Mouse (Mus musculus) MEL (cell line): ENCODE data around the gene Necab3.

Experiments used
- CTCF ChIP-seq, 3 experiments: IDR thresholded peaks in 2 of 3; conservative IDR thresholded peaks in 1 of 3; 2 replicates each; pipeline ENCODE4 v1.5.1; 2011 to 2012; ENCODE audit warnings: low read length in 3 of 3, low read depth in 2 of 3, mild to moderate bottlenecking in 2 of 3, improper control_type of control experiment in 1 of 3, inconsistent platforms in 1 of 3, mixed read lengths in 1 of 3, moderate library complexity in 1 of 3; ENCODE audit not compliant: control insufficient read depth in 1 of 3, insufficient read depth in 1 of 3, poor library complexity in 1 of 3, severe bottlenecking in 1 of 3
- ELF1 ChIP-seq: IDR thresholded peaks from 2 replicates; pipeline ENCODE4 v1.6.1; 2014; ENCODE audit warnings: low read depth, mild to moderate bottlenecking, inconsistent platforms, low read length, improper control_type of control experiment, moderate library complexity
- EP300 ChIP-seq, 2 experiments: IDR thresholded peaks; 2 replicates each; pipeline ENCODE4 v1.6.1; 2011; ENCODE audit warnings: improper control_type of control experiment in 2 of 2, low read length in 2 of 2, low read depth in 1 of 2, mild to moderate bottlenecking in 1 of 2
- HCFC1 ChIP-seq: IDR thresholded peaks from 2 replicates; pipeline ENCODE4 v1.6.1; 2012; ENCODE audit warnings: low read depth, mild to moderate bottlenecking, inconsistent platforms, low read length, improper control_type of control experiment, moderate library complexity
- MEF2A ChIP-seq: IDR thresholded peaks from 2 replicates; pipeline ENCODE4 v1.6.1; 2014; ENCODE audit warnings: low read depth, mild to moderate bottlenecking, inconsistent platforms, low read length, improper control_type of control experiment; ENCODE audit not compliant: poor library complexity, insufficient replicate concordance, severe bottlenecking; ENCODE audit errors: extremely low read depth
- MXI1 ChIP-seq: IDR thresholded peaks from 2 replicates; pipeline ENCODE4 v1.6.1; 2011; ENCODE audit warnings: mild to moderate bottlenecking, low read depth, low read length, improper control_type of control experiment
- MYB ChIP-seq: IDR thresholded peaks from 2 replicates; pipeline ENCODE4 v1.6.1; 2011; ENCODE audit warnings: mild to moderate bottlenecking, low read depth, low read length, improper control_type of control experiment
- NELFE ChIP-seq: IDR thresholded peaks from 2 replicates; pipeline ENCODE4 v1.6.1; 2011; ENCODE audit warnings: low read depth, low read length, improper control_type of control experiment
- POLR2A ChIP-seq, 2 experiments: IDR thresholded peaks; 2 replicates each; pipeline ENCODE4 v1.6.1; 2011 to 2012; ENCODE audit warnings: low read length in 2 of 2, mild to moderate bottlenecking in 2 of 2, control low read depth in 1 of 2, improper control_type of control experiment in 1 of 2, low read depth in 1 of 2, moderate library complexity in 1 of 2; ENCODE audit not compliant: control insufficient read depth in 1 of 2, insufficient read depth in 1 of 2, poor library complexity in 1 of 2
- POLR2AphosphoS2 ChIP-seq: IDR thresholded peaks from 2 replicates; pipeline ENCODE4 v1.6.1; 2011; ENCODE audit warnings: low read length, improper control_type of control experiment

DNA sequence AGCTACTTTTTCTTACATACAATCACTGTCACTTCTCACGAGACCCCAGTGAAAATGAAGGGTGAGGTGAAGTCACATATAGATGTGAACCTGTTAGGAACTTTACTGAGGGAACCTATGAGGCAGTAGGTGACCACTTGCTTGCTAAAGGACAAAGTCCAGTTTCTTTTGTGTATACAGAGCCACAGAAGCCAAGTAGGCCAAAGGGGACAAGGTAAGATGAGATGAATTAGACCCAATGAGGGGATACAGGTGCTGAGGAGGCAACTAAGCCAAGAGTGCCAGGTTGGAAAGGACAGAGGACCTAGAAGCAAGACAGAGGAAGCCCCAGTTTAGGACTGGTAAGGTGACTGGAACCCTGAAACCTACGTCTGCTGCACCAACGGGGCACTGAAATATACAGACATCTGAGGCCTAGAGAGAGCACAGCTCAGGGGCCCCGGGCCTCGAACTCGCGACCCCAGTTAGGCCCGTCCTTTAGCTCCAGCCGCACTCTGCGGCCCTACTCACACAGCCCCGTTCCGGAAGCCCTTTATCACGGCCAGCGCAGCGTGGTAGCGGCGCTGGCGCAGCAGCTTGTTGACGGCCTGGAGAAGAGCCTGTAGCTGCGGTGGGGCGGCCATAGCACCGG is 44.4 kb upstream of the Necab3 start:
- TF ChIP-seq ELF1: peak; percentile 42; the same call in 1 of the 2 replicates
- TF ChIP-seq MEF2A: no peak
- TF ChIP-seq CTCF (IDR thresholded peaks at IDR 0.05 in 2 of 3, conservative IDR thresholded peaks at IDR 0.05 in 1 of 3; ENCODE audit: control insufficient read depth in 1 of 3, insufficient read depth in 1 of 3, low read depth in 2 of 3, low read length in 3 of 3, poor library complexity in 1 of 3, severe bottlenecking in 1 of 3): no peak
- no peak for TF ChIP-seq POLR2AphosphoS2
- no peak; a peak in 1 of 4 replicates for TF ChIP-seq POLR2A (IDR thresholded peaks at IDR 0.05; ENCODE audit: control insufficient read depth in 1 of 2, insufficient read depth in 1 of 2, low read depth in 1 of 2, low read length in 2 of 2, poor library complexity in 1 of 2)
- no peak for TF ChIP-seq MYB
- TF ChIP-seq MXI1: no peak
- no peak for TF ChIP-seq EP300 (IDR thresholded peaks at IDR 0.05; ENCODE audit: low read depth in 1 of 2, low read length in 2 of 2)
- TF ChIP-seq NELFE: no peak
- TF ChIP-seq HCFC1: no peak
